Comparison of ENCODE assay signal across 15 mouse cellular contexts in genomic region chr19:58427348-58427747, GRCm38 (mm10).
"Had no signal": no experiment of that assay in that cellular context is flagged by ENCODE, and none has a peak within 500 bp of the region (broad histone marks: within the 10 kb centered on the region; RNA-seq: fewer than 3 reads in every experiment).

No protein-coding gene starts in this region.

- H3K27ac ChIP-seq: neural tube, embryonic 15.5 days; stomach, embryonic 15.5 days; stomach, postnatal 0 days had no signal

- H3K4me1 ChIP-seq: neural tube, embryonic 15.5 days; stomach, embryonic 15.5 days had no signal

- H3K9ac ChIP-seq: neural tube, embryonic 15.5 days; stomach, embryonic 15.5 days had no signal

- H3K9me3 ChIP-seq: neural tube, embryonic 15.5 days; stomach, embryonic 15.5 days had no signal

- DNase-seq: retina, postnatal 1 day; right cerebral cortex, adult 18-20 months; right cerebral cortex, postnatal 14 days; right cerebral cortex, postnatal 25 days; right cerebral cortex, postnatal 4 days; spleen, adult 18-20 months; thymus, adult 18-20 months; thymus, adult 2 months; thymus, postnatal 14 days; thymus, postnatal 25 days; thymus, postnatal 36 days; thymus, postnatal 4 days had no signal

- H3K4me2 ChIP-seq: neural tube, embryonic 15.5 days; stomach, embryonic 15.5 days had no signal

- H3K36me3 ChIP-seq: neural tube, embryonic 15.5 days; stomach, embryonic 15.5 days had no signal

- H3K27me3 ChIP-seq: neural tube, embryonic 15.5 days; stomach, embryonic 15.5 days had no signal

- H3K4me3 ChIP-seq: neural tube, embryonic 15.5 days; stomach, embryonic 15.5 days had no signal
